Mouse (Mus musculus) limb, embryonic 12.5 days (tissue): ENCODE measurements around the gene Grb10. TPM values are rescaled to one million over a fixed set of nuclear protein-coding genes. Genes with fewer than 3 reads are reported as not detected.

Source experiments
- ATAC-seq: fragments of 200-750 bp; cut with Nextera tagmentation; 2 replicates; pipeline ENCODE4 v1.8.0; 2017; ENCODE audit warnings: low read depth, moderate TSS enrichment; ENCODE audit not compliant: insufficient number of reproducible peaks, insufficient read depth, low FRiP score, low TSS enrichment
- H3K27ac ChIP-seq: fragments of 300-500 bp; sonication (generic); 2 replicates; pipeline ENCODE4 v1.5.1; 2016; ENCODE audit warnings: mild to moderate bottlenecking, moderate library complexity
- H3K27me3 ChIP-seq: fragments of 300-500 bp; sonication (generic); 2 replicates; pipeline ENCODE4 v1.6.1; 2016; ENCODE audit warnings: mild to moderate bottlenecking, moderate library complexity
- H3K36me3 ChIP-seq: fragments of 300-500 bp; sonication (generic); 2 replicates; pipeline ENCODE4 v1.6.1; 2016; ENCODE audit warnings: mild to moderate bottlenecking, moderate library complexity
- H3K4me1 ChIP-seq: fragments of 300-500 bp; sonication (generic); replicated peaks from 2 replicates; pipeline ENCODE4 v1.6.1; 2016
- H3K4me2 ChIP-seq: fragments of 300-500 bp; sonication (generic); 2 replicates; pipeline ENCODE4 v1.6.1; 2016; ENCODE audit warnings: mild to moderate bottlenecking, moderate library complexity
- H3K4me3 ChIP-seq: fragments of 300-500 bp; sonication (generic); replicated peaks from 2 replicates; pipeline ENCODE4 v1.5.1; 2016; ENCODE audit warnings: mild to moderate bottlenecking
- H3K9ac ChIP-seq: fragments of 300-500 bp; sonication (generic); replicated peaks from 2 replicates; pipeline ENCODE4 v1.6.1; 2016; ENCODE audit warnings: mild to moderate bottlenecking, moderate library complexity
- H3K9me3 ChIP-seq: fragments of 300-500 bp; sonication (generic); 2 replicates; pipeline ENCODE4 v1.6.1; 2016; ENCODE audit warnings: mild to moderate bottlenecking, moderate library complexity
- WGBS: fragments of 180-500 bp; shearing (Covaris S2); methylation state at CpG from one replicate; pipeline ENCODE4 v1.1.7; 2016; 5-methylcytosine and 5-hydroxymethylcytosine counted together
- polyA plus RNA-seq: library from polyadenylated mRNA; unstranded; fragments of >200 nt; fragmentation: Nextera tagmentation; extraction: Ambion mirVana; gene quantifications from 2 replicates; pipeline ENCODE4 v1.2.1, GENCODE M21; 2016

Grb10 gene
- polyA plus RNA-seq, 1 experiment from 2014 or later: 546 TPM

- H3K4me1 ChIP-seq: peaks cover 38% of the 10 kb centered on the region
- no peak for ATAC-seq
- H3K27ac ChIP-seq: peak overlapping the region; percentile 73
- no peaks in the 10 kb centered on the region for H3K9me3 ChIP-seq
- H3K9ac ChIP-seq: no peak overlapping the region
- no peaks in the 10 kb centered on the region for H3K27me3 ChIP-seq
- no peak overlapping the region for H3K4me3 ChIP-seq
- H3K36me3 ChIP-seq: no peaks in the 10 kb centered on the region
- H3K4me2 ChIP-seq: no peak overlapping the region
- WGBS: 60% methylated on average over 11 of the region's 11 CpGs
Observed at GRCm38 (mm10) chr11:11884533-11885245, 153.8 kb downstream of the Grb10 start.

- H3K36me3 ChIP-seq: no peaks in the 10 kb centered on the region
- H3K9ac ChIP-seq: no peak overlapping the region
- H3K27me3 ChIP-seq: no peaks in the 10 kb centered on the region
- no peak for ATAC-seq
- H3K27ac ChIP-seq: no peak overlapping the region
- no peak overlapping the region for H3K4me3 ChIP-seq
- H3K9me3 ChIP-seq: no peaks in the 10 kb centered on the region
- WGBS: 68% methylated on average over 1 of the region's 1 CpGs
- H3K4me1 ChIP-seq: peaks cover 57% of the 10 kb centered on the region
- H3K4me2 ChIP-seq: no peak overlapping the region
Observed at GRCm38 (mm10) chr11:11881783-11882155, 156.7 kb downstream of the Grb10 start.

DNA sequence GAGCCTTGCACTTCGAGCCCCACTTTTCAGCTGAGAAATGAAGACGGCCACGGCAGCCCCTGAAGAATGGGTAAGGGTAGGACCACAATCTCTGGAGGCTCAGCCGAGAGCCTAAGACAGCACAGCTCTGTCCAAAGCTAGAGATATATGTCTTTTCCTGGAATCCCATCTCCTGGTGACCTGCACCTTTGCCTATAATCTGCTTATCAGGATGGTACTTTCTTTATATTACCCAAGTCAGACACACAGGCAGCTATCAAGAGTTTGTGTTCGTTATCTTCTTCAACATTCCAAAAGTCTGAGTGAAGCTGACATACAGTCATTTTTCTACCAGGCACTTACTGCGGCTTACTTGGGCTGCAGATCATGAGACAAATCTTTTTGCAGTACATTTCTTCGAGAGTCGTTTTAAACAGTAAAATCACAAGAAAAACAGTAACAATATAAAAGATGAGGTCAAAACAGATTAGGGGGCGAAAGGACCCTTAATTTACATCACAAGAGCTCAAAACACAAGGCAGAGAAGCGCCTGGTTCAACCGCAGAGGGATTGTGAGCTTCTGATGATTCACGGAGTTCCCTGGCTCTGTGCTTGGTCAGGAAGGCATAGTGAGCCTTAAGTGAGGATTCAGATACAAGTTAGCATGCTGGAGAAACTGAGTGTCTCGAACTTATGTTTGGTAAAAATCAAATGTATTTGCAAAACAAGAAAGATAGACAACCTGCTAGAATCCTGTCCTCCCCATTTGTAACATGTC, 157.3 kb downstream of the Grb10 start:
- no peak overlapping the region for H3K9ac ChIP-seq
- H3K27me3 ChIP-seq: no peaks in the 10 kb centered on the region
- no peak overlapping the region for H3K4me2 ChIP-seq
- 63% methylated on average over 13 of the region's 13 CpGs for WGBS
- H3K9me3 ChIP-seq: no peaks in the 10 kb centered on the region
- 0 out of 2 replicates have a peak overlapping the region, but pooled peaks have one; percentile 95 for H3K27ac ChIP-seq
- H3K4me3 ChIP-seq: no peak overlapping the region
- no peak for ATAC-seq
- peaks cover 52% of the 10 kb centered on the region for H3K4me1 ChIP-seq
- H3K36me3 ChIP-seq: no peaks in the 10 kb centered on the region

Other genes starting within 250 kb of the Grb10 start
- gene Fignl1, start 229.7 kb downstream of the Grb10 start, polyA plus RNA-seq: 74.5 and 78.1 TPM in 2 replicates
- gene Ddc, start 140.5 kb downstream of the Grb10 start, polyA plus RNA-seq: 11.9 and 13.0 TPM in 2 replicates